Mouse (Mus musculus) 3134 (cell line): ENCODE measurements at regions not wholly inside any gene's neighbourhood (a gene's known extent, or its start where the extent isn't known, plus 50 kb on each side); places are given as distances from the start of the nearest gene placed in this dataset.

Experiments
- DNase-seq: peaks from one replicate; pipeline ENCODE4 v3.0.0-alpha.2; 2011; ENCODE audit warnings: low spot score; ENCODE audit not compliant: insufficient read length; ENCODE audit errors: extremely low read depth

GRCm38 (mm10) chr10:91591398-91591811 is 410.3 kb upstream of the Tmpo start:
- DNase-seq = no peak

DNA sequence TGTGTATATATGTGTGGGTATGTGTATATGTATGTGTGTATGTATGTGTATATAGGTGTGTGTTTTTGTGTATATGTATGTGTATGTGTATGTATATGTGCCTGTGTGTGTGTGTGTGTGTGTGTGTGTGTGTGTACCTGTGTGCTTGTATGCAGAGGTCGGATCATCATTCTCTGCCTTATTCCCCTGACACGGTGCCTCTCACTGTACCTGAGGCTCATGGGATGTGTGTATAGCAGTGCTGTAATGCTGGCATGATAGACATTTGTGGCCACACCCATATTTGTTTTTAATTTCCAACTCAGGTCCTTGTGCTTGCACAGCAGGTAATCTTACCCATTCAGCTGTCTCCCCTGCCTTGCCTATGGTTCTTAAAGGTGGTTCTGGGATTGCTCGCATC is 402.1 kb upstream of the Tmpo start:
- no peak for DNase-seq

GRCm38 (mm10) chr10:91580959-91581358 is 399.8 kb upstream of the Tmpo start:
- DNase-seq = no peak

DNA sequence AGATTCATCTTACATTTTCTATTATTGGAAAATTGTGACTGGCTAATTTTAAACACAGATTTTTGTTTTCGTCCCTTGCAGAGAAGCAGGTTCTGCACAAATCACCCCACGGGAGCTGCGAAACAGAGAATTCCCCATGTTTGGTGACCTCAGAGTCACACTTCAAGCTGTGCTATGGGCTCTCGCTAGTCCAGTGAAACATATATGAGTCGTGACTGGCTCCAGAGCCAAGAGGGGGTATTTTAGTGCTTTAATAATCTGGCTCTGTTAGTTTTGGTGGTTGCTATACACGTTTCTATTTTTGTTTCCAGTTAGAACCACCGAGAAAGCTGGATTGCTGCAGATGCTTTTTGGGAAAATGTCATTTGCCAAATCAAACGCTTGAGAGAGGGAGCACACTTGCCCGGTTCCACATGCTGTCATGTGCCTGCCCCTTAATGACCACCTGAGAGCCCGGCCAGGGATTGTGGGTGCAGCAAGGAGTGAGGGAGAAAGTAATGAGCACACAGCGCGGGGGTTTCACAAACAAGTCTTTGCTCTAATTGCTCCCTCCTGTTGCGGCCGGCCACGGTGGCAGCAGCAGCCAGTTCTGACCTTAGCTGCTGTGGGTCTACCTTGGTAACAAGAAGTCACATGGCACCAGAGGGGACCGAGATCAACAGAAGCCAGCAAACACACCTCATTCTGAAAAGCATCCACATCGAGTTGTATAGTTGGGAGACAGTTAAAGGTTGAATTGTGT is 394.4 kb upstream of the Tmpo start:
- DNase-seq = no peak

- no peak for DNase-seq
These were observed 391.7 kb upstream of the Tmpo start for GRCm38 (mm10) chr10:91572796-91573195.

- DNase-seq = no peak
These were observed 387.9 kb upstream of the Tmpo start for GRCm38 (mm10) chr10:91569046-91569445.

DNA sequence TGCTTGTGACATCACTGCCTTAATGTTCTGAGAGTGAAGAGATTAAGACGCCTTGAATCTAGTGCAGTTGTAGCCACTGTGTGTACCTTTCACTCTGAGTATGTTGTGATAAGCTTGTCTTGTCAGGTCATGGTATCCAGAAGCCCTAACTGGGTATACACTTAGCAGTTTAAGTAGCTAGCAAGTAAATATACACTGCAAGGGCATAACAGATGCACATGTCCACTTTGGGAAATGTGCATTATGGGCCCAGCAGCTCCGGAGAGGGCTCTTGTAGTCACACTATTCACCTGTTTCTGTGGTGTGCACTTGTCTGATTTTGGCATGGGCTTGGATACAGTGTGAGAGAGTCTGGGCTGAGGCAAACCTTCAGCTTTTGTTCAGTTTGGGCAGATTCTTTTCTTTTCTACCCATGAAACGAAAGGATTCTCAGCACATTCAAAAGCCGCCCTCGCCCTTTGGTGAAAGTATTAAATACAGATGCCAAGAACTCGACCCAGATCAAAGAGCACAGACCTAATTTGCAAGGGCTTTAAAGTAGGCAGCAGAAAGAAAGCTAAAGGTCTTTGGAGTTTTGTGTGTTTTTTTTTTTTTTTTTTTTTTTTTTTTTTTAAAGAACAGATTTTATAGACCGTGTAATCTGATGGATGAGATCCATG is 385.1 kb upstream of the Tmpo start:
- no peak for DNase-seq

DNA sequence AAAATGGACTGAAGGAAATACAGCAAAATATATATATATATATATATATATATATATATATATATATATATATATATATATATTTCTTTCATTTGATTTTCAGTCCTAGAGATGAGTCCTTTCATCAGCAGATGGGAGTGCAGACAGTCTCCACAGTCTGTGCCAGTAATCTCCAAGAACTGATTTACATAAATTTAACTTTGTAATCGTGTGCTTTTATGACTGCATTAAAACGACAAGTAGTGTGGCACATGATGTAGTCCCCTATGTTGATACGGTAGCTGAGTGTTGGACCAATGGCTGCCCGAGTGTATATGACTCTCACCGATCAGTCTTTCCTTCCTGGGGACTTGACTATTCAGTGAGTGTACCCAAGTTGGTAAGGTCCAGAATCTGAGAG is 378.2 kb upstream of the Tmpo start:
- DNase-seq = no peak

GRCm38 (mm10) chr10:91548071-91548470 is 367.0 kb upstream of the Tmpo start:
- no peak for DNase-seq

GRCm38 (mm10) chr10:91546140-91546539 is 365.0 kb upstream of the Tmpo start:
- DNase-seq = no peak

- DNase-seq = no peak
These were observed 364.3 kb upstream of the Tmpo start for GRCm38 (mm10) chr10:91545421-91545820.

GRCm38 (mm10) chr10:91543167-91543918 is 362.2 kb upstream of the Tmpo start:
- DNase-seq = no peak

DNA sequence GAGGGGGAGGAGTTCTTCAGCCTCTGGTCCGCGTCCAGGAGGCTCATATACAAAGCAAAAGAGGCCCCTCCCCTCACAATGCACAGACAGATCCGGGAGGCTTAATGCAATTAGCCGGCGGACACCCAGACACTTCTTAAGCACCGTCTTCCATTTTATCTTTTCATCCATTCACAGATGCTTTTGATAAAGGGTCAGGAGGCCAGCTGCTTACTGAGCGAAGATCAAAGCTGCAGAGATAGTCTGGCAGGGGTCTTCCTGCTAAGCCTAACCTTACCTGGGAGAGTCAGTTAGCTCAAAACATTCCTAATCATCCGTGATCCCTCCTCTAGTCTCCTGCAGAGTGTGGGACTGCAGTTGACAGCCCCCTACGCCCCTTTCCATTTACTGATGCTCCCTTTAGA is 361.1 kb upstream of the Tmpo start:
- DNase-seq = no peak

- no peak for DNase-seq
These were observed 356.1 kb upstream of the Tmpo start for GRCm38 (mm10) chr10:91537241-91537640.

DNA sequence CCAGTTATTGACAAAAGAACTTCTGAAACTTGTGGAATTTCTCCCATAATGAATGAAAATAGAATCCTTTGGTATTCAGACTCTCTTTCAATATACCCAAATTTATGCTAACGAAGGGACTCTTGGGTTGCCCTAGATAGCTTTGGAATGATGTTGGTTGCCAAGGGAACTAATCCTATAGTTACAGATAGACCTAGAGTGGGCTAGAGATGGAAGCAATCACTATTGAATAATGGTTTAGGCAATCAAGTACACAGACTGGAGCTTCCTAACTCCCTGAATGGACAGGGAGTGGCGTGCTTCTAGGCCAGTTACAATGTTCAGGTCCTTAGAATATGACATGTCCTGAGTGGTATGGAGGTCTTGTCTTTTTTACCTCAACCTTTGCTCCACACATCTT is 354.3 kb upstream of the Tmpo start:
- DNase-seq = no peak

DNA sequence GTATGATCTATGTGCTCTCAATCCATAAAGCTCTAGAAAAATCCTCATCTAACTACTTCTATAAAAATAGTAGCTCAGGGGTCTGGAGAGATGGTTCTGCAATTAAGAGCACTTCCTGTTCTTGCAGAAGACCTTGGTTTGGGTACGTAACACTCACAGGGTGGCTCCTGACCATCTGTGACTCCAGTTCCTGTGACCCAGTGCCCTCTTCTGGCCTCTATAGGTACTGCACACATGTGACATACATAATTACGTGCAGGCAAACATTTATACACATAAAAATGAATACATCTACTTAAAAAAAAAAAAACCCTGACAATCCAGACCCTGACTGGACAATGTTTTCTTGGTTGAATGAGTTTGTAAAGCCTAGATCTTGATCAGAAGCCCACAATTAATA is 347.2 kb upstream of the Tmpo start:
- DNase-seq = no peak

- no peak for DNase-seq
These were observed 340.1 kb upstream of the Tmpo start for GRCm38 (mm10) chr10:91521168-91521567.

GRCm38 (mm10) chr10:91515021-91515371 is 333.9 kb upstream of the Tmpo start:
- no peak for DNase-seq

GRCm38 (mm10) chr10:91514163-91515020 is 333.3 kb upstream of the Tmpo start:
- DNase-seq = no peak

DNA sequence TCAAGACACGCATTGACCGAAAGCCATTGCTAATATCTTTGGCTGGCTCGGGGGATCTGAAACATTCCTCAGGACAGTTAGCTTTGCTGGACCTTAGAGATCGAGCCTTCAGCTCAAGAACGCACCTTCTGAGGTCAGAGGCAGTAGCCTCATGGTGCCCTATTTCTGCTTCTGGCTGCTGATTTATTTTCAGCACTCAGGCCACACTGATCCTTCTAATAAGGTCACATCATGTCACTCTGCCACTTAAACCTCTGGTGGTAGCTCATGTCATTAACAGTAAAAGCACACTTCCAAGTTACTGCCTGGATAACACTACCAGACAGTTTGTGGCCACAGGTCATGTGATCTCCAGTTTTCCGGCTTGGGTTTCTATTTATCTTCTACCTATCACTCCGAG is 325.9 kb upstream of the Tmpo start:
- DNase-seq = no peak

DNA sequence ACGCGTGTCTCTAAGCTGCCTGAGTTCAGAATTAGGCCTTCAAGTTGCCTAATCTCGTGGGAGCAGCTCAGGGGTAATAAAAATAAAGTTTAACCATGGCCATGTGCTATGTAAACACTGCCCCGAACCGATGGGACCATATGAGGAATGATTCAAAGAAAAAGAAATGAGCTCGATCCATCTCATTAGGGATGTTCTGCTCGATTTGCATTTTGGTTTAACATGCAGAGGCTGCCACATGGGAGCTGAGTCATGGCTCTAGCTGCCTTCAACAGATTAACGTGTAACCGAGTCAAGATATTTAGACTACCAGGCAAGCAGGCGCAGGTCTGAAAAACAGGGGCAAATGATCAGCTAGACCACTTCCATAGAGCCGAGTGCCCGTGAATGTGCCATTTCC is 323.8 kb upstream of the Tmpo start:
- no peak for DNase-seq
